Mouse (Mus musculus): ENCODE measurements at regions not wholly inside any gene's neighbourhood (a gene's known extent, or its start where the extent isn't known, plus 50 kb on each side); places are given as distances from the start of the nearest gene placed in this dataset.
"Not testable (repeated sequence)": the region's sequence is repeated elsewhere in the genome, so short reads cannot be mapped to it uniquely, and the experiment has no call there.

DNA sequence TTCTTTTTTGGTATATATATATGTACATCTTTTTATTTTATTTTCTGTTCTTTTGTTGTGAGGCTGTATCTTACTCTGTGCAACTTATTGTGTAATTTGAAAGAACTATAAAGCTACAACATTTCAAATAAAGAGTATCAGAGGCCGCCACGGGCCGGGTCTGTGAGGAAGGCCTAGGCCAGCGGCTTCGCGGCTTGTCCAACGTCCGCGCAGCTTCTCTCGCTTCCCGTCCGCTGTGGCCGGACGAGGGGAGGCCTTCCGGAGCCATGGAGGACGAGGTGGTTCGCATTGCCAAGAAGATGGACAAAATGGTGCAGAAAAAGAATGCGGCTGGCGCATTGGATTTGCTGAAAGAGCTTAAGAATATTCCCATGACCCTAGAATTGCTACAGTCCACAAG, 167.4 kb downstream of the Kif21a start:
- not testable (repeated sequence) for H3K27ac ChIP-seq (replicated peaks in 1 of 2; ENCODE audit: control insufficient read depth in 1 of 2, insufficient read depth in 1 of 2, low read depth in 2 of 2, low read length in 2 of 2); H3K9ac ChIP-seq (ENCODE audit: low read length); H3K36me3 ChIP-seq (ENCODE audit: control insufficient read depth, insufficient read depth, low read length); H3K9me3 ChIP-seq (ENCODE audit: control insufficient read depth, low read length); H3K27me3 ChIP-seq (ENCODE audit: control insufficient read depth, insufficient read depth, low read length); H3K4me2 ChIP-seq (ENCODE audit: low read length); H3K4me3 ChIP-seq (ENCODE audit: control insufficient read depth in 1 of 2, insufficient read depth in 1 of 2, low read depth in 1 of 2, low read length in 2 of 2); ATAC-seq (ENCODE audit: insufficient number of reproducible peaks, insufficient read depth, low FRiP score, low read depth); H3K4me1 ChIP-seq (ENCODE audit: control insufficient read depth in 2 of 2, insufficient read depth in 2 of 2, low read length in 2 of 2)
- 93% methylated on average over 19 of the region's 19 CpGs for WGBS

DNA sequence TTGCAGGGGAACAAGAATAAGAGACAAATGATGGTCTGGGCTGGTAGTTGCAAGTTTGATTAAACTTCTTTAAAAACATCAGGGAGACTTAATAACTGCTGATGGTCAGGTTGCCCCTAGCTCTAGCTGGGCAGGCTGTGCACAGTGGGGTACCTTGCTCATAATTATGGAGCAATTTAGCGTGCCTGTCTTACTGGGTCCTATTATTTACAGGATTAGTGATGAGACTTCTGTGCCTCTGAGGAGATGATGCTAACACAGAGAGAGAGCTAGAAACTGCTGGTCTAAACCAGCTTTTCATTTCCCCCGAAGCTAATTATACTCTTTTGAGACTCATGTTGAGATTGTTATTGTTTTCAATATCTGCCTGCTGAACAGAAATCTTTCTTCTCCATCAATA, 180.3 kb downstream of the Kif21a start:
- no peak overlapping the region for H3K4me3 ChIP-seq (ENCODE audit: control insufficient read depth in 1 of 2, insufficient read depth in 1 of 2, low read depth in 1 of 2, low read length in 2 of 2)
- H3K36me3 ChIP-seq (ENCODE audit: control insufficient read depth, insufficient read depth, low read length), result no peaks in the 10 kb centered on the region
- H3K4me1 ChIP-seq (ENCODE audit: control insufficient read depth in 2 of 2, insufficient read depth in 2 of 2, low read length in 2 of 2), result no peaks in the 10 kb centered on the region
- no peak for ATAC-seq (ENCODE audit: insufficient number of reproducible peaks, insufficient read depth, low FRiP score, low read depth)
- H3K4me2 ChIP-seq (ENCODE audit: low read length), result no peak overlapping the region
- no peaks in the 10 kb centered on the region for H3K9me3 ChIP-seq (ENCODE audit: control insufficient read depth, low read length)
- no peaks in the 10 kb centered on the region for H3K27me3 ChIP-seq (ENCODE audit: control insufficient read depth, insufficient read depth, low read length)
- H3K9ac ChIP-seq (ENCODE audit: low read length), result no peak overlapping the region
- 74% methylated on average over 2 of the region's 2 CpGs for WGBS
- H3K27ac ChIP-seq (replicated peaks in 1 of 2; ENCODE audit: control insufficient read depth in 1 of 2, insufficient read depth in 1 of 2, low read depth in 2 of 2, low read length in 2 of 2), result no peak overlapping the region

DNA sequence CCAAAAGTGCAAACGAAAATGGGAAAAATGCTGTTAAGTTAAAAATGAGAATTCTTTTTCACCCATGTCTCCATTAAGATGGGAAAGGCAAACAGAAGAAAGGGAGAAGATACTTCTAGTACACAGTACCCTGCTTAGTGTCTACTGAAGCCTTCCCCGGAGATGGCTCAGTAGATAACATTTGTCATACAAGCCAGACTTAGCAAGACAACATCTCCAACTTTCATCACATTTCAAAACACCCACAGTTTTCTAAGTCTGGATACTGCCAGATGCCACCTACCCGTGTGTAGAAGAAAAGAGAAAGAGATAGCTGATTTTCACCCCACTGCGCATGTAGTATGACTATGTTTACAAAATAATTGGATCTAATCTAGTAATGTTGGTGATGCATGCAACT, 174.5 kb upstream of the Cpne8 start:
- H3K4me3 ChIP-seq (ENCODE audit: control insufficient read depth in 1 of 2, insufficient read depth in 1 of 2, low read depth in 1 of 2, low read length in 2 of 2); H3K9ac ChIP-seq (ENCODE audit: low read length); H3K27ac ChIP-seq (replicated peaks in 1 of 2; ENCODE audit: control insufficient read depth in 1 of 2, insufficient read depth in 1 of 2, low read depth in 2 of 2, low read length in 2 of 2); H3K36me3 ChIP-seq (ENCODE audit: control insufficient read depth, insufficient read depth, low read length); H3K4me2 ChIP-seq (ENCODE audit: low read length); H3K4me1 ChIP-seq (ENCODE audit: control insufficient read depth in 2 of 2, insufficient read depth in 2 of 2, low read length in 2 of 2); H3K9me3 ChIP-seq (ENCODE audit: control insufficient read depth, low read length); ATAC-seq (ENCODE audit: insufficient number of reproducible peaks, insufficient read depth, low FRiP score, low read depth); H3K27me3 ChIP-seq (ENCODE audit: control insufficient read depth, insufficient read depth, low read length): not testable (repeated sequence)
- WGBS, result 87% methylated on average over 1 of the region's 4 CpGs

DNA sequence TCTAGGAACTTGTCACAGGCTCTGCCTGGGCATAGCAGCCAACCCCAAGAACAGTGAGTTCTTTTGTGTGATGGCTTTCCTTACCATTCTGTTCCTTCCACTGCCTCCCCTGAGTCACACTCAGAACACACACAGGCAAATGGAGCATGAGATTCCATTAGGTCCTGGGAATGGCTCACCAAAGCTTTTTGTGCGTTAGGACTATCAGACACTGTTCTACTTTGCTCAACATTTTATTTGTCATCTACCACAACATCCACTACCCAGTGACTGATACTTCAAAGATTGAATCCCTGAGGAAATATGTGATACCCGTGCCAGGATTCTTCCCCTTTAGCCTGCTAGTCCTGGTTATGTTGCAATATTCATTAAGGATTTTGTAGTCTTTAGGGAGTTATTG, 172.8 kb upstream of the Cpne8 start:
- H3K9me3 ChIP-seq (ENCODE audit: control insufficient read depth, low read length), result no peaks in the 10 kb centered on the region
- no peaks in the 10 kb centered on the region for H3K4me1 ChIP-seq (ENCODE audit: control insufficient read depth in 2 of 2, insufficient read depth in 2 of 2, low read length in 2 of 2)
- H3K4me2 ChIP-seq (ENCODE audit: low read length), result no peak overlapping the region
- no peak overlapping the region for H3K4me3 ChIP-seq (ENCODE audit: control insufficient read depth in 1 of 2, insufficient read depth in 1 of 2, low read depth in 1 of 2, low read length in 2 of 2)
- H3K9ac ChIP-seq (ENCODE audit: low read length), result no peak overlapping the region
- no peaks in the 10 kb centered on the region for H3K27me3 ChIP-seq (ENCODE audit: control insufficient read depth, insufficient read depth, low read length)
- no peak overlapping the region for H3K27ac ChIP-seq (replicated peaks in 1 of 2; ENCODE audit: control insufficient read depth in 1 of 2, insufficient read depth in 1 of 2, low read depth in 2 of 2, low read length in 2 of 2)
- no peak for ATAC-seq (ENCODE audit: insufficient number of reproducible peaks, insufficient read depth, low FRiP score, low read depth)
- H3K36me3 ChIP-seq (ENCODE audit: control insufficient read depth, insufficient read depth, low read length), result no peaks in the 10 kb centered on the region
- WGBS, result 74% methylated on average over 2 of the region's 2 CpGs

DNA sequence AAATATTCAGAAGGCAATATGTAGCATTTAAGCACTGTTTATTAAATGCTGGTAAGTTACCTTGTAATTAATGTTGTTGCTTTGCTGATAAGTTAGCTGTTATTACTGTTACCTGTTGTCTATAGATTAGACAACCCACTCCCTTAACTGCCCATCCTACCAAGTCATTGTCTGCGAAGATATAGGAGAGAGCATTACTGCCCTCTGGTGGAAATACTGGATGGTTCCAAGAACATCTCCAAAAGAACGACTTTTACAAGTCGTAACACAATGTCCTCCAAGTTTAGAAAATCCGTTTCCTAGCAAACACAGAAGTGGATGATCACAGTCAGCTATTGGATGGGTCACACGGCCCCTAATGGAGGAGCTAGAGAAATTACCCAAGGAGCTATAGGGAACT, 162.2 kb upstream of the Cpne8 start:
- no peaks in the 10 kb centered on the region for H3K27me3 ChIP-seq (ENCODE audit: control insufficient read depth, insufficient read depth, low read length)
- no peak overlapping the region for H3K27ac ChIP-seq (replicated peaks in 1 of 2; ENCODE audit: control insufficient read depth in 1 of 2, insufficient read depth in 1 of 2, low read depth in 2 of 2, low read length in 2 of 2)
- no peaks in the 10 kb centered on the region for H3K36me3 ChIP-seq (ENCODE audit: control insufficient read depth, insufficient read depth, low read length)
- H3K4me2 ChIP-seq (ENCODE audit: low read length), result no peak overlapping the region
- ATAC-seq (ENCODE audit: insufficient number of reproducible peaks, insufficient read depth, low FRiP score, low read depth), result no peak
- no peak overlapping the region for H3K4me3 ChIP-seq (ENCODE audit: control insufficient read depth in 1 of 2, insufficient read depth in 1 of 2, low read depth in 1 of 2, low read length in 2 of 2)
- no peaks in the 10 kb centered on the region for H3K9me3 ChIP-seq (ENCODE audit: control insufficient read depth, low read length)
- H3K4me1 ChIP-seq (ENCODE audit: control insufficient read depth in 2 of 2, insufficient read depth in 2 of 2, low read length in 2 of 2), result no peaks in the 10 kb centered on the region
- 37% methylated on average over 5 of the region's 5 CpGs for WGBS
- no peak overlapping the region for H3K9ac ChIP-seq (ENCODE audit: low read length)

DNA sequence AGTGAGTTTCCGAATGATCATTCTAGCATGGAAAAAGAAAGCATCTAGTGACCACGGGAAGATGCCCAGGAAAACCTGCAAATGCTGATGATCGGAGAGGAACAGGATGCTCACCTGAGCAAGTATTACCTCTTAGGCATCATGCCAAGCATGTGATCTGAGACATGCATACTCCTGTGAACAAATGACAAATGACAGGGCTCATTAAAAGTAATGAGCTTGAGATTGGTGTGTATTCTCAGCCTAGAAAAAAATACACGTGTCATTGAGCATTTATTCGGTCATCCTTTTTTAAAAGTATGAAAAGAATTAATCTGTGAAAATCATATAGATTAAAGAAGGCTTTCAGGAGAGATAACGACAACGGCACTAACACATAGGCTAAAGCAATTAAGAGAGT, 156.4 kb upstream of the Cpne8 start:
- ATAC-seq (ENCODE audit: insufficient number of reproducible peaks, insufficient read depth, low FRiP score, low read depth), result no peak
- Histone ChIP-seq H3K36me3 (ENCODE audit: control insufficient read depth, insufficient read depth, low read length) (no peaks in the 10 kb centered on the region), H3K27me3 (ENCODE audit: control insufficient read depth, insufficient read depth, low read length) (no peaks in the 10 kb centered on the region), H3K9ac (ENCODE audit: low read length) (no peak overlapping the region), H3K4me1 (ENCODE audit: control insufficient read depth in 2 of 2, insufficient read depth in 2 of 2, low read length in 2 of 2) (no peaks in the 10 kb centered on the region), H3K4me3 (ENCODE audit: control insufficient read depth in 1 of 2, insufficient read depth in 1 of 2, low read depth in 1 of 2, low read length in 2 of 2) (no peak overlapping the region), H3K4me2 (ENCODE audit: low read length) (no peak overlapping the region), H3K27ac (replicated peaks in 1 of 2; ENCODE audit: control insufficient read depth in 1 of 2, insufficient read depth in 1 of 2, low read depth in 2 of 2, low read length in 2 of 2) (no peak overlapping the region), H3K9me3 (ENCODE audit: control insufficient read depth, low read length) (peaks cover 6% of the 10 kb centered on the region; the same call in 1 of the 2 replicates)
- 84% methylated on average over 7 of the region's 7 CpGs for WGBS

DNA sequence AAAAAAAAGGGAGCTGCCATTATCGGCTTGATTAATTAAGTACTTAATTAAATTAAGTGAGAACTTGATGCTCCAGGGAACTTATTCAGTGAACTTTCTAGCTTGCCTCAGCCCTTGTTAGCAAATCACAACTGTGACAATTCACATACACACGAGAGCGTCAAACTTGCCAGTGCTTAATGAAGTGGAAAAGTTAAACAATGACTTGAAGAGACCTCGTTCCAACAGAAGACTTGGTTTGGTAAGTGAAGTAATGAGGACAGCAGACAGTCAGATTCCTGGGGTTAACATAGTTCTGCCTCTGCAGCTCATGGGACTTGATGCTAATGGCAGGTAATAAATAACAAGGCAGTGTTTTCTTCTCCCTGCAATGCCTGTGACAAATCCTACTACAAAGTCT, 148.6 kb upstream of the Cpne8 start:
- Histone ChIP-seq H3K27me3 (ENCODE audit: control insufficient read depth, insufficient read depth, low read length) (no peaks in the 10 kb centered on the region), H3K4me1 (ENCODE audit: control insufficient read depth in 2 of 2, insufficient read depth in 2 of 2, low read length in 2 of 2) (no peaks in the 10 kb centered on the region), H3K9me3 (ENCODE audit: control insufficient read depth, low read length) (peaks cover 6% of the 10 kb centered on the region; the same call in 1 of the 2 replicates), H3K9ac (ENCODE audit: low read length) (no peak overlapping the region), H3K27ac (replicated peaks in 1 of 2; ENCODE audit: control insufficient read depth in 1 of 2, insufficient read depth in 1 of 2, low read depth in 2 of 2, low read length in 2 of 2) (no peak overlapping the region), H3K36me3 (ENCODE audit: control insufficient read depth, insufficient read depth, low read length) (no peaks in the 10 kb centered on the region), H3K4me2 (ENCODE audit: low read length) (no peak overlapping the region), H3K4me3 (ENCODE audit: control insufficient read depth in 1 of 2, insufficient read depth in 1 of 2, low read depth in 1 of 2, low read length in 2 of 2) (no peak overlapping the region)
- 68% methylated on average over 4 of the region's 4 CpGs for WGBS
- ATAC-seq (ENCODE audit: insufficient number of reproducible peaks, insufficient read depth, low FRiP score, low read depth), result no peak

DNA sequence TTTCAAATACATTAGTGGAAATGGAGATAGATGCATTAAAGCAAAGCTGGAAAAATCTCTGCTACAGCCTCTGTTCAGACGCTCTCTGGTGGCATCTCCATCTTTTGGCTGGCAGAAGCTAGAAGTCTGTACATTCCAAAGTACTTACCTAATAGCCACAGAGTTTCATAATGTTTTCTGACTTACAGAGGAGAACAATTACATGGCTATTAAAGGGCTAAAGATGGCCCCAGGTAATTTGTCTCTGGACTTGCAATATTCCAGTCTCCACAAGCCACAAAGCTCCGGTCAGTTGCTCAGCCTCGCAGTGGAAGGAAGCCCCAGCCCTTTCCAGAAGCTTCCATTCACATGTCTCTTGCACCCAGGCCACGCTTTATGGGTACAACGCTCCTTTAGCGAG, 143.1 kb upstream of the Cpne8 start:
- Histone ChIP-seq H3K9me3 (ENCODE audit: control insufficient read depth, low read length) (no peaks in the 10 kb centered on the region), H3K4me3 (ENCODE audit: control insufficient read depth in 1 of 2, insufficient read depth in 1 of 2, low read depth in 1 of 2, low read length in 2 of 2) (no peak overlapping the region), H3K27ac (replicated peaks in 1 of 2; ENCODE audit: control insufficient read depth in 1 of 2, insufficient read depth in 1 of 2, low read depth in 2 of 2, low read length in 2 of 2) (no peak overlapping the region), H3K4me2 (ENCODE audit: low read length) (no peak overlapping the region), H3K4me1 (ENCODE audit: control insufficient read depth in 2 of 2, insufficient read depth in 2 of 2, low read length in 2 of 2) (no peaks in the 10 kb centered on the region), H3K36me3 (ENCODE audit: control insufficient read depth, insufficient read depth, low read length) (no peaks in the 10 kb centered on the region), H3K27me3 (ENCODE audit: control insufficient read depth, insufficient read depth, low read length) (no peaks in the 10 kb centered on the region), H3K9ac (ENCODE audit: low read length) (no peak overlapping the region)
- ATAC-seq (ENCODE audit: insufficient number of reproducible peaks, insufficient read depth, low FRiP score, low read depth), result no peak
- WGBS, result 85% methylated on average over 6 of the region's 6 CpGs
